Mouse (Mus musculus) ES-Bruce4 (cell line): ENCODE data around the gene Klrg2.

Experiments used
- CTCF ChIP-seq: IDR thresholded peaks from one replicate; pipeline ENCODE4 v1.8.1; 2011; ENCODE audit warnings: low read depth, low read length
- EP300 ChIP-seq: IDR thresholded peaks from 2 replicates; pipeline ENCODE4 v1.6.1; 2011; ENCODE audit warnings: low read depth, low read length; ENCODE audit not compliant: insufficient read depth
- POLR2A ChIP-seq: IDR thresholded peaks from one replicate; pipeline ENCODE4 v1.8.1; 2011; ENCODE audit warnings: low read length; ENCODE audit not compliant: insufficient read depth

- TF ChIP-seq EP300 (no peak), CTCF (no peak), POLR2A (no peak)
Measured at GRCm38 (mm10) chr6:38640401-38640800, 3.4 kb upstream of the Klrg2 start.
